Mouse (Mus musculus) layer of hippocampus, adult 2 months (tissue): ENCODE measurements around the gene Nup62. TPM values are rescaled to one million over a fixed set of nuclear protein-coding genes. Genes with fewer than 3 reads are reported as not detected.

Experiments
- DNase-seq, 2 experiments: peaks; one replicate each; pipeline ENCODE4 v3.0.0; 2022; ENCODE audit warnings: low spot score in 2 of 2
- H3K27ac ChIP-seq: fragments of 200-600 bp; 2 replicates; pipeline ENCODE4 v1.8.1; 2022
- H3K4me3 ChIP-seq: fragments of 200-600 bp; 2 replicates; pipeline ENCODE4 v1.8.1; 2022; ENCODE audit warnings: mild to moderate bottlenecking
- CTCF ChIP-seq: fragments of 200-600 bp; conservative IDR thresholded peaks from 2 replicates; pipeline ENCODE4 v1.8.1; 2022; ENCODE audit warnings: antibody characterized with exemption, mild to moderate bottlenecking, moderate library complexity
- total RNA-seq, 2 experiments: library from RNA; stranded (reverse); gene quantifications; 2 replicates each; pipeline ENCODE4 v1.2.3; 2021

Nup62 gene
- total RNA-seq, 2 experiments from 2014 or later: 29.7 to 33.2 TPM

DNA sequence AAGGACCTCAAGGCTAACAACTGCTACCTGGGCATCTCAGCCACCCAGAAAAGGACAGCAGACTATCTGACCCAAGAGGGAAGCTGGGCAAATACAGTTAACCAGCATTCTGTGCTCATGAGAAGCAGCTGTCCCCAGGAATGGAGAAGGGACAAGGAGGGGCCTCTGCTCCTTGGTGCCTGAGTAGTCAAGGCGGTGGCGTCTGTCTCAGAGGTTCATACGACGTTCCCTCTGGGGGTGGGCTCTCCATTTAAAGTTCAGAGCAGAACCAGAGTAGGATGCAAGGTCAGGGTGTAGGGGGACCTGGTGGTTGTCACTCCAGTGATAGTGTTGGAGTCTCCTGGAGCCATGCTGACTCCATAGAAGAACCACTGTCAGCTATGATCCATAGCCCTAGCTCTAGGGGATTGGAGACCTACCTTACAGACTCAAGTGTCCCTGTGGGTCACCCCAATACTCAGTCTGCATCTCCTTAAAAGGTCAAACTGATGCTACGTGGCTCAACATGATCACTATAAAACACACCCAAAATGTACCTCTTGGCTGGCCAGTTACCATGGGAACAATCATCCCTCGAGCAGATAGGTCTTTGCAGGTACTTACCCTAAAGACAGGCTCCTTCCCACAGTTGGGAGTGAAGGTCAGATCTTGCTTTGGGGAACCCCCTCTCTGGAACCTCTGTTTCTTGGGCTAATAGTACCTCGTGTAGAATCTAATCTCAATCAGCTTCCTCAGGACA, 4.9 kb upstream of the Nup62 start:
- Histone ChIP-seq H3K4me3 (no peak overlapping the region), H3K27ac (no peak overlapping the region)
- DNase-seq: no peak
- TF ChIP-seq CTCF: no peak

- no peak overlapping the region for H3K4me3 ChIP-seq
- no peak for TF ChIP-seq CTCF
- peak in 1 of 2 experiments; percentile 5 for DNase-seq
Measured at GRCm38 (mm10) chr7:44812651-44813325, 3.1 kb upstream of the Nup62 start.

GRCm38 (mm10) chr7:44813985-44814384, 1.9 kb upstream of the Nup62 start:
- TF ChIP-seq CTCF: no peak
- Histone ChIP-seq H3K27ac (no peak overlapping the region), H3K4me3 (no peak overlapping the region)
- DNase-seq: no peak

More at GRCm38 (mm10) chr7:44812651-44813325, 3.1 kb upstream of the Nup62 start:
- H3K27ac ChIP-seq: no peak overlapping the region

DNA sequence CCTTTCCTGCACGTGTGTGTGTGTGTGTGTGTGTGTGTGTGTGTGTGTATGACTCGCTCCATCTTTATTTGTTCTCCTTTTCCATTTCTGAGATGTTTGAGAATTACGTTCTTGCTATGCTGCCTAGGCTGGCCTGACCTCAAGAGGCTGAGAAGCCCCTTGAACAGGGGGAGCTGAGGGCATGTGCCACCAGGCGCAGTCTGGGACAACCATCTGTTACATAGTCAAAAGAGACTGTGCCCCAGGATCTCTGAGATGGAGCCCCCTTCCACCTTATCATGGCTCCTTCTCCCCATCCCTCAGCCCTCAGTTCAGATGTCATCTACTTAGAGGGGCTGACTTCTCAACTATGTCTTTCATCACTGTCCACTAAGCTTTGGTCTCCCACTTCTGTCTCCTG, 1.5 kb upstream of the Nup62 start:
- peak in 1 of 2 experiments; percentile 7 for DNase-seq
- TF ChIP-seq CTCF: no peak
- H3K4me3 ChIP-seq: no peak overlapping the region
- no peak overlapping the region for H3K27ac ChIP-seq

DNA sequence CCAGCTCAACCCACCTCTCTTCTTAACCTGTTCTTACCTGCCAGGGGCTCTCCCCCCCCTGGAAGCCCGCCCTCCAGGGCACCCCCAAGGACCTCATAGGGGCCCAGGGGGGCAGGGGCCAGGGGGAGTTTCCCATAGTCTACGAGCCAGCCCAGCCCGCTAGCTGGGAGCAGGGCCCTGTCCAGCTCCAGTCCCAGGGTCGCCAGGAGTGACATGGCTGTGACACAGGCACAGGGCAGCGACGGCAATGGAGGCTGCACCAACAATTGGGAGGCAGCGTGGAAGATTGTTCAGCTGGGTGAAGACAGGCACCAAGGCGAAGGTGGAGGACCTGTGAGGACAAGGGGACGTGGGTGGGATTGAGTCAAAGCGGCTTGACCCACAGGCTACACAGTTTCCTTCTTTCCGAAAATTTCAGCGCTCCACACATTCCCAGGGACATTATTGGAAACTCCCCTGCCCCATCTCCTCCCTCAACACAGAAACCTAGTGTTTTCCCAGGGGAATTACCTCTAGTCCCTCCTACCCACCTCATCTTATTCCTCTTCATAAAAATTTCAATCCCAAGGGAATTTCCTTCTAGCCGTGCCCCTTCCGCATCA, 835 bp upstream of the Nup62 start:
- no peak for TF ChIP-seq CTCF
- H3K27ac ChIP-seq: peak overlapping the region; percentile 97
- H3K4me3 ChIP-seq: peak overlapping the region; percentile 82
- DNase-seq: no peak

- peak in 1 of 2 experiments; percentile 35 for DNase-seq
- H3K4me3 ChIP-seq: peak within 1 kb of the TSS; percentile 82
- H3K27ac ChIP-seq: peak within 1 kb of the TSS; percentile 97
- no peak for TF ChIP-seq CTCF
Measured at GRCm38 (mm10) chr7:44816470-44817021, 658 bp downstream of the Nup62 start, which contains the start of gene Atf5. Gene Atf5 (minus strand): TSS chr7:44816658.

DNA sequence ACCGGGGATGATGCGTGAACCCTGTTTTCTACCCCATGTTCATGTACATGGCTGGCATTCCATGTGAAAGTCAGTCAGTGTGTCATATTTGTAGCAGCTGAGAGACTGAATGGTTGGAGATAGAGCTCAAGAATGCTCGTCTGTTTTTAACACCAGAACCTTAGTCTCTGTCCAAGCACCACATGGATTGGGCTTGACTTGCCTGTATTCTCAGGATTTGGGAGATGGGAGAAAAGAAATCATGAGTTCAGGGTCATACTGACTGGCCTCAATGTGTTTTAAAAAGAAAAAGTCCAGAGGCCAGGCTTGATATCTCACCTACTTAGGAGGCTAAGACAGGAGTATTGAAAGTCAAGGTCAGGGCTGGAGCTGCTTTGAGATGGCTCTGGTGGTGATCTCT, 1.6 kb downstream of the Nup62 start:
- no peak for TF ChIP-seq CTCF
- no peak for DNase-seq
- H3K27ac ChIP-seq: peak overlapping the region; percentile 97
- H3K4me3 ChIP-seq: peak overlapping the region; percentile 82

- TF ChIP-seq CTCF: peak; percentile 74
- H3K4me3 ChIP-seq: peak overlapping the region; percentile 82; the same call in 1 of the 2 replicates
- DNase-seq: peak in 1 of 2 experiments; percentile 16
- H3K27ac ChIP-seq: peak overlapping the region; percentile 97
Measured at GRCm38 (mm10) chr7:44818164-44818563, 2.3 kb downstream of the Nup62 start.

DNA sequence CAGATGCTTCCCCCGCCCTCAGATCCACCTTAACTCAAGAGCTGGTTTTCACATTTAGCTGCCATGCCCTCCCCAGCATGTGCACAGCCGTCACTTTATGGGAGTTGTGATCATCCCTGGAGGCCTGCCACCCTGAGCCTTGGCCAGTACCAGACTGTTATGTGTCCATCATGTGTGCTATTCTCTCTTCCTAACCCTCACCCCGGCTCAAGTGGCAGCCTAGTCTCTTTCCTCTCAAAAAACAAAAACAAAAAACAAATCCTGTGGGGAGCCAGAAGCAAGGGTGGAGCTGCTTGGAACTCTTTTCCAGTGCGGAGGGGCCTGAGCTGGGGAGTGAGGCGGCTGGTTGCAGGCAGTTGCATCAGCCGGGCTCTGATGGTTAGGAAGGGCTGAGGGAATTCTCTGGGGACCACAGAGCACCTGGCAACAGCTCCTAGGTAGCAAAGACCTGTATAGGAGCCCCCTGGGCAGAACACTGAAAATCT, 2.9 kb downstream of the Nup62 start:
- no peak for TF ChIP-seq CTCF
- DNase-seq: peak in 1 of 2 experiments; percentile 48
- Histone ChIP-seq H3K27ac (peak overlapping the region; percentile 97), H3K4me3 (peak overlapping the region; percentile 39)

DNA sequence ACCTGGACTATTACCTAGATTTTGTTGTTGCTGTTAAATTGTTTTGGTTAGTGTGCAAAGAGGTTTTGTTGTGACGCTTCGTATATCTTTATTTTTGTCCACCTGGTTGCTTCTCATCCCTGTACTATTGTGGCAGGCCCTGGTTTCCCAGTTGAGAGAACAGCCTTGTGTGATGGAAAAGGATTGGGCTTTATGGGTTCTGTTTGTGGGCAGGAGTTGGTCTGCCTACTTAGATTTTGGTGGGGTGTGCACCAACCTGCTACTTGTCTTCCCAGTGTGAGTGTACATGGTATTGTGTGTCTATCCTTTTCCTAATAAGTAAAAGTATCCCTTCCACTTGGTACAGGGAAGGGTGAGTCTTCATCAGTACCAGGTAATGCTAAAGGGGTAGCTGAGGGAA, 3.5 kb downstream of the Nup62 start:
- peak in 1 of 2 experiments; percentile 5 for DNase-seq
- Histone ChIP-seq H3K4me3 (no peak overlapping the region; the same call in 1 of the 2 replicates), H3K27ac (peak overlapping the region; percentile 97)
- no peak for TF ChIP-seq CTCF

DNA sequence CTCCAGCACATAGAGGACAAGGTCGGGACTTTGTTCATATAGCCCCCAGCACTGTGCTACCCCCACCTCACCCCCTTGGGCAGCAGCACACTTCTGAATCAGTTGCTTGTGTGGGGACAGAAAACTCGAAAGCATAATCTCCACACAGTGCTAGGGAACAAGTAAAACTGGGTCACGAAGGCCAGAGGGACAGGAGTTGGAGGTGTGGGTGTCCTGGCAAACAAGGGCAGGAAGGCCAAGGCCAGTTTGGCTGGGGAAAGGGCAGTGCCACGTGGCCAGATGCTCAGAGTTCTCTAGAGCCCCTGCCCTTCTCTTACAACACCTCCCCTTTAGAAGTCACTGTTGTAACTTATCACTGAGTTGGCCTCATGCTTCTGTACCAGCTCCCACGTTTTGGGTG, 4.0 kb downstream of the Nup62 start:
- no peak overlapping the region for H3K4me3 ChIP-seq
- peak overlapping the region; percentile 97; the same call in 1 of the 2 replicates for H3K27ac ChIP-seq
- DNase-seq: peak in 1 of 2 experiments; percentile 7
- no peak for TF ChIP-seq CTCF

- TF ChIP-seq CTCF: no peak
- no peak overlapping the region for H3K27ac ChIP-seq
- no peak overlapping the region for H3K4me3 ChIP-seq
- peak in 1 of 2 experiments; percentile 1 for DNase-seq
Measured at GRCm38 (mm10) chr7:44820525-44820924, 4.6 kb downstream of the Nup62 start.
